Mouse (Mus musculus): Measurements from ENCODE around the gene Uri1. TPM values are rescaled to one million over a fixed set of nuclear protein-coding genes. Genes with fewer than 3 reads are reported as not detected.

Gene Uri1
- polyA plus RNA-seq, 1 experiment from 2014 or later: 33.4 TPM

GRCm38 (mm10) chr7:37999691-38000090, 23.7 kb downstream of the Uri1 start:
- H3K4me1 ChIP-seq (replicated peaks): no peaks in the 10 kb centered on the region
- no peaks in the 10 kb centered on the region for H3K9me3 ChIP-seq
- H3K4me3 ChIP-seq: no peak overlapping the region
- H3K27me3 ChIP-seq (ENCODE audit: insufficient read depth, poor library complexity, severe bottlenecking): no peaks in the 10 kb centered on the region
- H3K36me3 ChIP-seq: no peaks in the 10 kb centered on the region
- WGBS: 57% methylated on average over 2 of the region's 2 CpGs
- no peak for DNase-seq (ENCODE audit: low spot score)
- H3K27ac ChIP-seq: no peak overlapping the region

GRCm38 (mm10) chr7:37992861-37993260, 30.5 kb downstream of the Uri1 start:
- Histone ChIP-seq H3K36me3 (no peaks in the 10 kb centered on the region), H3K4me3 (no peak overlapping the region), H3K27me3 (ENCODE audit: insufficient read depth, poor library complexity, severe bottlenecking) (no peaks in the 10 kb centered on the region), H3K9me3 (no peaks in the 10 kb centered on the region), H3K4me1 (replicated peaks) (no peaks in the 10 kb centered on the region), H3K27ac (no peak overlapping the region)
- DNase-seq (ENCODE audit: low spot score): no peak
- WGBS: 87% methylated on average over 2 of the region's 2 CpGs

GRCm38 (mm10) chr7:37984866-37985265, 38.5 kb downstream of the Uri1 start:
- 87% methylated on average over 5 of the region's 5 CpGs for WGBS
- H3K4me3 ChIP-seq: no peak overlapping the region
- no peaks in the 10 kb centered on the region for H3K27me3 ChIP-seq (ENCODE audit: insufficient read depth, poor library complexity, severe bottlenecking)
- no peaks in the 10 kb centered on the region for H3K9me3 ChIP-seq
- DNase-seq (ENCODE audit: low spot score): no peak
- no peak overlapping the region for H3K27ac ChIP-seq
- H3K36me3 ChIP-seq: peaks cover 8% of the 10 kb centered on the region
- peaks cover 12% of the 10 kb centered on the region for H3K4me1 ChIP-seq (replicated peaks)

- Histone ChIP-seq H3K36me3 (peaks cover 22% of the 10 kb centered on the region), H3K9me3 (no peaks in the 10 kb centered on the region), H3K4me3 (no peak overlapping the region), H3K27ac (no peak overlapping the region), H3K4me1 (replicated peaks) (peaks cover 12% of the 10 kb centered on the region), H3K27me3 (ENCODE audit: insufficient read depth, poor library complexity, severe bottlenecking) (no peaks in the 10 kb centered on the region)
- no peak for DNase-seq (ENCODE audit: low spot score)
- 36% methylated on average over 6 of the region's 6 CpGs for WGBS
Observed at GRCm38 (mm10) chr7:37983471-37983870, 39.9 kb downstream of the Uri1 start.

- Histone ChIP-seq H3K27ac (no peak overlapping the region), H3K9me3 (no peaks in the 10 kb centered on the region), H3K4me1 (replicated peaks) (peaks cover 12% of the 10 kb centered on the region), H3K27me3 (ENCODE audit: insufficient read depth, poor library complexity, severe bottlenecking) (no peaks in the 10 kb centered on the region), H3K4me3 (no peak overlapping the region), H3K36me3 (peaks cover 45% of the 10 kb centered on the region)
- DNase-seq (ENCODE audit: low spot score): no peak
- 90% methylated on average over 3 of the region's 3 CpGs for WGBS
Observed at GRCm38 (mm10) chr7:37979729-37980128, 43.6 kb downstream of the Uri1 start.

GRCm38 (mm10) chr7:37978412-37978811, 44.9 kb downstream of the Uri1 start:
- Histone ChIP-seq H3K27ac (no peak overlapping the region), H3K27me3 (ENCODE audit: insufficient read depth, poor library complexity, severe bottlenecking) (no peaks in the 10 kb centered on the region), H3K4me1 (replicated peaks) (peaks cover 3% of the 10 kb centered on the region), H3K36me3 (peaks cover 45% of the 10 kb centered on the region), H3K4me3 (no peak overlapping the region), H3K9me3 (no peaks in the 10 kb centered on the region)
- no peak for DNase-seq (ENCODE audit: low spot score)
- WGBS: 96% methylated on average over 4 of the region's 4 CpGs

- no peaks in the 10 kb centered on the region for H3K27me3 ChIP-seq (ENCODE audit: insufficient read depth, poor library complexity, severe bottlenecking)
- 89% methylated on average over 2 of the region's 2 CpGs for WGBS
- no peak for DNase-seq (ENCODE audit: low spot score)
- H3K27ac ChIP-seq: no peak overlapping the region
- no peaks in the 10 kb centered on the region for H3K4me1 ChIP-seq (replicated peaks)
- no peaks in the 10 kb centered on the region for H3K9me3 ChIP-seq
- H3K4me3 ChIP-seq: no peak overlapping the region
- peaks cover 45% of the 10 kb centered on the region for H3K36me3 ChIP-seq
Observed at GRCm38 (mm10) chr7:37977676-37978075, 45.7 kb downstream of the Uri1 start.

- peaks cover 12% of the 10 kb centered on the region for H3K4me1 ChIP-seq (replicated peaks)
- H3K4me3 ChIP-seq: no peak overlapping the region
- no peaks in the 10 kb centered on the region for H3K27me3 ChIP-seq (ENCODE audit: insufficient read depth, poor library complexity, severe bottlenecking)
- H3K9me3 ChIP-seq: no peaks in the 10 kb centered on the region
- 83% methylated on average over 2 of the region's 2 CpGs for WGBS
- DNase-seq (ENCODE audit: low spot score): no peak
- H3K27ac ChIP-seq: no peak overlapping the region
- H3K36me3 ChIP-seq: peaks cover 24% of the 10 kb centered on the region
Observed at GRCm38 (mm10) chr7:37972999-37973555, 50.3 kb downstream of the Uri1 start.

- H3K4me1 ChIP-seq (replicated peaks): peaks cover 12% of the 10 kb centered on the region
- no peak overlapping the region for H3K4me3 ChIP-seq
- no peaks in the 10 kb centered on the region for H3K9me3 ChIP-seq
- peaks cover 24% of the 10 kb centered on the region for H3K36me3 ChIP-seq
- H3K27ac ChIP-seq: no peak overlapping the region
- peak; percentile 18 for DNase-seq (ENCODE audit: low spot score)
- no peaks in the 10 kb centered on the region for H3K27me3 ChIP-seq (ENCODE audit: insufficient read depth, poor library complexity, severe bottlenecking)
- 74% methylated on average over 9 of the region's 9 CpGs for WGBS
Observed at GRCm38 (mm10) chr7:37972571-37972970, 50.8 kb downstream of the Uri1 start.

- peaks cover 63% of the 10 kb centered on the region for H3K36me3 ChIP-seq
- H3K27ac ChIP-seq: no peak overlapping the region
- no peaks in the 10 kb centered on the region for H3K4me1 ChIP-seq (replicated peaks)
- DNase-seq (ENCODE audit: low spot score): no peak
- no peaks in the 10 kb centered on the region for H3K27me3 ChIP-seq (ENCODE audit: insufficient read depth, poor library complexity, severe bottlenecking)
- no peaks in the 10 kb centered on the region for H3K9me3 ChIP-seq
- 93% methylated on average over 17 of the region's 17 CpGs for WGBS
- no peak overlapping the region for H3K4me3 ChIP-seq
Observed at GRCm38 (mm10) chr7:37962326-37962725, 61.0 kb downstream of the Uri1 start.

GRCm38 (mm10) chr7:37961247-37961646, 62.1 kb downstream of the Uri1 start:
- Histone ChIP-seq H3K27ac (no peak overlapping the region), H3K36me3 (peaks cover 74% of the 10 kb centered on the region), H3K9me3 (no peaks in the 10 kb centered on the region), H3K4me1 (replicated peaks) (no peaks in the 10 kb centered on the region), H3K27me3 (ENCODE audit: insufficient read depth, poor library complexity, severe bottlenecking) (no peaks in the 10 kb centered on the region), H3K4me3 (no peak overlapping the region)
- no peak for DNase-seq (ENCODE audit: low spot score)
- WGBS: 93% methylated on average over 11 of the region's 11 CpGs

GRCm38 (mm10) chr7:37951841-37952240, 71.5 kb downstream of the Uri1 start:
- DNase-seq (ENCODE audit: low spot score): no peak
- Histone ChIP-seq H3K4me3 (no peak overlapping the region), H3K27ac (no peak overlapping the region), H3K4me1 (replicated peaks) (no peaks in the 10 kb centered on the region), H3K36me3 (peaks cover 32% of the 10 kb centered on the region), H3K27me3 (ENCODE audit: insufficient read depth, poor library complexity, severe bottlenecking) (no peaks in the 10 kb centered on the region), H3K9me3 (no peaks in the 10 kb centered on the region)
- 88% methylated on average over 9 of the region's 9 CpGs for WGBS

GRCm38 (mm10) chr7:37936459-37936858, 86.9 kb downstream of the Uri1 start:
- 86% methylated on average over 8 of the region's 8 CpGs for WGBS

GRCm38 (mm10) chr7:37935786-37936185, 87.6 kb downstream of the Uri1 start:
- Histone ChIP-seq H3K27ac (no peak overlapping the region), H3K27me3 (ENCODE audit: insufficient read depth, poor library complexity, severe bottlenecking) (no peaks in the 10 kb centered on the region), H3K4me3 (no peak overlapping the region), H3K9me3 (peaks cover 11% of the 10 kb centered on the region; the same call in 1 of the 2 replicates), H3K4me1 (replicated peaks) (peaks cover 42% of the 10 kb centered on the region), H3K36me3 (peaks cover 16% of the 10 kb centered on the region)
- 75% methylated on average over 5 of the region's 5 CpGs for WGBS
- no peak for DNase-seq (ENCODE audit: low spot score)

More at GRCm38 (mm10) chr7:37936459-37936858, 86.9 kb downstream of the Uri1 start:
- no peaks in the 10 kb centered on the region for H3K27me3 ChIP-seq (ENCODE audit: insufficient read depth, poor library complexity, severe bottlenecking)
- H3K27ac ChIP-seq: no peak overlapping the region
- DNase-seq (ENCODE audit: low spot score): no peak
- H3K4me1 ChIP-seq (replicated peaks): peaks cover 35% of the 10 kb centered on the region
- peaks cover 11% of the 10 kb centered on the region; the same call in 1 of the 2 replicates for H3K9me3 ChIP-seq
- peaks cover 18% of the 10 kb centered on the region for H3K36me3 ChIP-seq
- H3K4me3 ChIP-seq: no peak overlapping the region

Data from hindbrain, embryonic 10.5 days (tissue).